Mouse (Mus musculus) inflammation-experienced regulatory T-cells, adult 16 weeks (primary cell): ENCODE measurements around the gene Ssu2. TPM values are rescaled to one million over a fixed set of nuclear protein-coding genes. Genes with fewer than 3 reads are reported as not detected.

ENCODE experiments used
- polyA plus RNA-seq: library from polyadenylated mRNA; unstranded; fragments of 100-300 nt; shearing (Covaris generic); gene quantifications from one replicate; pipeline ENCODE4 v1.2.1, GENCODE M21; 2017

Ssu2 gene
- polyA plus RNA-seq: not detected

GRCm38 (mm10) chr6:112387947-112388346 is at the start of gene Ssu2:
Ssu2 (minus strand) TSS chr6:112388023.

Other genes with a start within 250 kb of the Ssu2 start
- gene Lmcd1, start 114.3 kb downstream of the Ssu2 start, polyA plus RNA-seq: not detected
- gene Cav3, start 71.5 kb upstream of the Ssu2 start, polyA plus RNA-seq: not detected
- not detected for gene Oxtr, start 101.9 kb upstream of the Ssu2 start, polyA plus RNA-seq